Mouse (Mus musculus) gastrocnemius, postnatal 10 days (tissue): ENCODE results near the gene Dkk2. TPM values are rescaled to one million over a fixed set of nuclear protein-coding genes. Genes with fewer than 3 reads are reported as not detected.
A peak's percentile ranks its signal among the peaks of the same experiment; 100 is the strongest.

Experiments
- DNase-seq: peaks from one replicate; pipeline ENCODE4 v3.0.0; 2021; ENCODE audit warnings: mixed read lengths
- total RNA-seq, 2 experiments: library from RNA; stranded (reverse); gene quantifications; 2 replicates each; pipeline ENCODE4 v1.2.3; 2021

Dkk2 gene
- total RNA-seq, 2 experiments from 2014 or later, result 12.2 to 12.3 TPM

DNA sequence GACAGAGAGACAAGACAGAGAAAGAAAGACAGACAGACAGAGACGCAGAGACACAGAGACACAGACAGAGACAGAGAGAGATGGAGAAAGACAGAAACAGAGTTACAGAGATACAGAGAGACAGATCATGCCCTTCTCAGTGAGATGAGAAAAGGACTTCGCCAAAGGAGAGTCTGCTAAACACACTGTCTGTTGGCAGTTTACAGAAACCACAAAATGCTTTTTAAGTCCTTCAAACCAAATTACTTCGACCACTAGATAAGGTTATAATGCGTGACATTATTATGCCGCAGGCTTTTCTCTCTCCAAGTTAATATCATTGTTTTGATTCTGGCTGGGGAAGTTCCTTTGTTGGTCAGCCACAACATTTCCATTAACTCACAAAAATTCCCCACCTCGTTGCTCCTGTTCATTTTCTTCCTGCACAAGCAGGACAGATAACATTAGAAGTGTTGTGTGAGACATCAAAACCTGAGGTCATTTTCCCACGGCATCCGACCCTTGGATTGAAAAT lies 40.2 kb downstream of the Dkk2 start:
- no peak for DNase-seq

DNA sequence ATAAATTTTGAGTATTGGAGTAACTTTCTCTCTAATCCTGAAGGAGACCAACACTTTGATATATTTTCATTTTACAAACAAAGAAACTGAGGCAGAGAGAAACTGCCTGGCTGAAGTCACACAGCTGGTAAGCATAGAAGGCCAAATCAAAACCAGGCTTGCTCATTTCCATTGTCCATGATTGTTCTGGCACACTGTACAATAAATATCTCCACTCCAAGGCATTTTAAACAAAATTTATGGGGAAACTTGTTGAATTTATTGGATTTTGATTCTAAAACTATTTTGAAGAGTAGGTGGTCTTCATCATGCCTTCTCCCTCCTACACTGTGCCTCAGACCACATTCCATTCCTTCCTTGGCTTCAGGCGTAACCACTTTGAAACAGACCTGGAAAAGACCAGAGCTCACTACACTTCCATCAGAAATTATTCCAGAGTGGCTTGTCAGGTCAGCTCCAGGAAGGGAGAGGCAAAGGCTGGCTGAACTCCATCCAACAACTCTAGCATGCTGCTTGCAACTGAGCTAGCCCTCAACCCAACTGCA lies 44.7 kb downstream of the Dkk2 start:
- DNase-seq, result no peak

- DNase-seq, result no peak
These were observed 45.7 kb downstream of the Dkk2 start for GRCm38 (mm10) chr3:132130781-132131180.

GRCm38 (mm10) chr3:132131939-132132338 lies 46.8 kb downstream of the Dkk2 start:
- DNase-seq, result no peak

DNA sequence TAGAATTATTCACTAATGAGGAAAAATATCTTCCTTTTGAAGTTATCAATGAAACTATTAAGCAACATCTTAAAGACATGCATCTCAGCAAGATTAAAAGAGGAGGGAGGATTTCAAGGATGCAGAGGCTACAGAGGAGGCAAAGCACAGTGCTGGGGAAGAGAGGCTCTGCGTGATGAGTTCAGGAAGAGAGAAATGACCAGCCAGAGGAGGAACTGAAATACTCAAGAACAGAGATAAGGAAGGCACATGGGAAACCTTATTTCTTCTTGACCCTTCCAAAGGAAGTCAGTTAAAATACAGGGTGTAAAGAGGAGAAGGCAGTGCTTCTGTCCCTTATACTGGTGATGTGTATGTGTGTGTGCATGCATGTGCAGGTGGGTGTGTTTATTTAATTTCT lies 49.4 kb downstream of the Dkk2 start:
- no peak for DNase-seq

- DNase-seq, result no peak
These were observed 52.8 kb downstream of the Dkk2 start for GRCm38 (mm10) chr3:132137802-132138378.

- no peak for DNase-seq
These were observed 55.9 kb downstream of the Dkk2 start for GRCm38 (mm10) chr3:132141031-132141430.

GRCm38 (mm10) chr3:132149446-132150025 lies 64.4 kb downstream of the Dkk2 start:
- no peak for DNase-seq

DNA sequence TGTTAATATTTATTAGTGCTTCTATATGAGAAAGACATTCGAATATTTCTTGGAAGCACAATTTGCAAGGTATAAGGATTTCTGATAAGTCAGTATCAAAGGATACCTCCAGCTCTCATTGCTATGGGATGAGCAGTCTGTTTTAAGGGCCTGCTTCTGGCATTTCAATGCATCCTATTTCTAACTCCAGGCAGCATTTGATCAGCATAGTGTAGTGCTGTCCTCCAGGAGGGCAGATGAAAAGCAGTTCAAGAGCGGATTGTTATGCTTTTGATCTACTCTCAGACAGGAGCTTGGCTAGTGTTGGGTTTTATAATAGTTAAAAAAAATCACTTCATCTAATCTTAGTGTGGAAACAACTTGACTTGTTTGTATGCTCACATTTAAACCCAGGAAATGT lies 73.7 kb downstream of the Dkk2 start:
- no peak for DNase-seq

DNA sequence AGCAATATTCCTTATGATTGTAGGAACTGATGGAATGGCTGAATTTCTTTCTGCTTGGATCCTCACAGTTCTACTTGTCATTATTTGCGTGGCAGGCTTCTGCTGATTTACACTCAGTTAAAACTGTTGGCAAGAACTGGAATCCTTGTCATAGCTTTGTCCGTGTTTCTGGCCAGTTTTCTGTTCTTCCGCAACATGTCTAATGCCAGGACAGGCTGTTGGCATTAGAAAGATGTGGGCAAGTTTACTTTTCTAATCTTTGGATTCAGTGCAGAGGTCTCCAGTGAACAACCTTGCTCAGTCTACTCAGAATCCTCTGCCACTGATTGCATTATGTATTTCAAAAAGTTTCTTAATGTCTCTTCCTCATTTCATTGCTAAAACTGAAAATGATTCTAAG lies 83.8 kb downstream of the Dkk2 start:
- DNase-seq, result no peak

DNA sequence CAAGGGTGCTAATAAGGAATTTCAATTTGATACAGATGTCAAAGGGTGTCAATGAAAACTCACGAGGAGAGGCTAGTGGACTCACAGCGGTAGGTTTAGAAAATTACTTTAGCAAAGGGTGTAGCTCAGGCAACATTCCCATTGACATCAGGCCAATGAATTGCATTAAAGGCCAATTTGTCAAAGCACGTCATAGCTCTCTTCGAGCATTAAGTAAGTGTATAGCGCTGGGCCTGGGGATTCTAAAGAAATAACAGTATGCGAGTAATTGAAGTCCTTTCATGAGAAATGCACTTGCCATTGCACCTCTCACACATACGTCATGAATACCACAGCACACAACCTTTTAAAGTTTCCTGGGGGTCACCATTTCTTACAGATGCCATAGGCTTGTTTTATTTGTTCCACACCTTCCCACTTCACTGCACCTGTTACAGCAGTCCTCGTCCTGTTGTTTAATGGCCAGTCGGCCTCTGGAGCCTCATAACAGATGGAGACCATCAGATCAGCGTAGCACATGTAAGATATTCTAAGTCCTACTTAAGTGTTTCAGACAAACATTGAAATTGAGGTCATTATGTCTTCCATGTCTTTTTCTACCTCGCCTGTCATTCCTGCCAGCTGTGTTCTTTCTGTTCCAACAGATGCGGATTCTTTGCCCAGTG lies 101.9 kb downstream of the Dkk2 start:
- DNase-seq, result no peak

- no peak for DNase-seq
These were observed 116.9 kb downstream of the Dkk2 start for GRCm38 (mm10) chr3:132201950-132202349.

- DNase-seq, result no peak
These were observed 117.6 kb downstream of the Dkk2 start for GRCm38 (mm10) chr3:132202665-132203064.

DNA sequence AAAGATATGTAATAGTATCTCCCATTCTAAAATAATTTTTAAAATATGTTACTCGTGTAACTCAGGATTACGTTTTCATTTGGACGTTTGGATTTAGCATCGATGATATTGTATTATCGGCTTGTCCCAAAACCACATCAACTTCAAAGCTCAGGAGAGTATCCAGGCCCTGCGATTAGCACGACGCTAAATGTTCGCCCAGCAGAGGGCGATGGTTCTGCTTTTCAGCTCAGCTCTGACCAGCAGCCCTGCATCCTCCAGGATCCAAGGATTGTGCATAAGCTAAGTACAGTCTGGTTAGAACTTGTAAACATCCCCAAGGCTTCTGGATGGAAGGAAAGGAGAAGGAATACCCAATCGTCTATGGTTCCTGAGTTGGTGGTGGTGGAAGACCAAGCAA lies 122.4 kb downstream of the Dkk2 start:
- peak; percentile 74 for DNase-seq

GRCm38 (mm10) chr3:132211260-132211659 lies 126.2 kb downstream of the Dkk2 start:
- DNase-seq, result no peak

DNA sequence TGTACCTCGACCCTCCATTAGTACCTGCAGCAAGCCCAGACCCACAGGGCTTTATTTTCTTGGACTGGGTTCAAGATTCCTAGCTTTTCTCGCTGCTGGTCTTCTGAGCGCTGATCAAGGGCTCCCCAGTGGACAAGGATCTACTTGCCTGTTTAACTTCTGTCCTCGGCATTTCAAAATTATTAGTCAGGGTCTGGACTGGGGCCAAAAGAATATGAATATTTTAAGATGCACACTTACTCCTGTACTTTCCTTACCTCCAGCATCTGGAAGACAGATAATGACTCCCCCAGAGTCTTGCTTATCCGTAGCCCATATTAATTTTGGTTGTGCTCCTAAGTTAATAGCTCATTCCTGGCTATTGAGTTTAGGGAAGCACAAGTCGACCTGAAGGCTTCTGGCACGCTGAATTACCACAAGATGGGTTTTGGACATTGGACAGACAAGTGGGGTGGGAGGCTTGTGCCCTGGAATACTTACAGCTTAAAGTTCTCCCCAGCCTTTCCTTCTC lies 134.9 kb downstream of the Dkk2 start:
- no peak for DNase-seq

GRCm38 (mm10) chr3:132227622-132228021 lies 142.5 kb downstream of the Dkk2 start:
- no peak for DNase-seq
